Mouse (Mus musculus) cerebellum, adult 2 months (tissue): ENCODE results near the gene Cdc42ep4. TPM values are rescaled to one million over a fixed set of nuclear protein-coding genes. Genes with fewer than 3 reads are reported as not detected.

Experiments used
- DNase-seq, 2 experiments: peaks; one replicate each; pipeline ENCODE4 v3.0.0; 2021
- H3K27ac ChIP-seq: fragments of 200-500 bp; 2 replicates; pipeline ENCODE4 v1.5.1; 2012; ENCODE audit warnings: low read length, control low read depth, inconsistent platforms; ENCODE audit not compliant: insufficient read depth
- H3K27me3 ChIP-seq: fragments of 200-500 bp; 2 replicates; pipeline ENCODE4 v1.6.1; 2012; ENCODE audit warnings: inconsistent platforms, mild to moderate bottlenecking, low read length, moderate library complexity; ENCODE audit not compliant: control insufficient read depth, insufficient read depth
- H3K4me1 ChIP-seq: fragments of 200-500 bp; 2 replicates; pipeline ENCODE4 v1.6.1; 2011; ENCODE audit warnings: low read length; ENCODE audit not compliant: control insufficient read depth, insufficient read depth
- H3K4me3 ChIP-seq: fragments of 200-500 bp; replicated peaks from 2 replicates; pipeline ENCODE3; 2011; ENCODE audit warnings: mild to moderate bottlenecking, low read depth, low read length, control low read depth; ENCODE audit not compliant: insufficient read depth
- CTCF ChIP-seq: fragments of 200-500 bp; IDR thresholded peaks from 2 replicates; pipeline ENCODE4 v1.5.1; 2011; ENCODE audit warnings: low read depth, mild to moderate bottlenecking, control low read depth, low read length, moderate library complexity, borderline replicate concordance; ENCODE audit not compliant: insufficient read depth
- POLR2A ChIP-seq: fragments of 200-500 bp; IDR thresholded peaks from 2 replicates; pipeline ENCODE4 v1.6.1; 2011; ENCODE audit warnings: low read length, control low read depth, borderline replicate concordance; ENCODE audit not compliant: insufficient read depth
- WGBS: fragments of 180-500 bp; shearing (Covaris S2); methylation state at CpG from one replicate; pipeline ENCODE4 v1.1.7; 2018; 5-methylcytosine and 5-hydroxymethylcytosine counted together
- polyA plus RNA-seq: library from polyadenylated mRNA; depleted of rRNA; stranded (reverse); fragments of >200 nt; gene quantifications from 2 replicates; pipeline ENCODE4 v1.2.3, GENCODE M21; 2012

Gene Cdc42ep4
- polyA plus RNA-seq, 1 experiment = 73.8 TPM

GRCm38 (mm10) chr11:113750571-113751483 is 854 bp downstream of the Cdc42ep4 start:
- Histone ChIP-seq H3K27ac (peak overlapping the region; percentile 2; the same call in 1 of the 2 replicates), H3K4me3 (peak overlapping the region; percentile 51), H3K4me1 (no peaks in the 10 kb centered on the region), H3K27me3 (no peaks in the 10 kb centered on the region)
- 2% methylated on average over 67 of the region's 67 CpGs for WGBS
- DNase-seq = peak; percentile 30 to 42
- 0 out of 2 replicates have a peak, but pooled peaks have one; percentile 13 for TF ChIP-seq CTCF
- no peak for TF ChIP-seq POLR2A

- WGBS = 35% methylated on average over 9 of the region's 9 CpGs
- Histone ChIP-seq H3K27ac (peak overlapping the region; percentile 16; the same call in 1 of the 2 replicates), H3K4me3 (peak overlapping the region; percentile 30), H3K4me1 (no peaks in the 10 kb centered on the region), H3K27me3 (no peaks in the 10 kb centered on the region)
- no peak for TF ChIP-seq POLR2A
- no peak for TF ChIP-seq CTCF
- DNase-seq = no peak
Measured at GRCm38 (mm10) chr11:113749749-113750351, 1.8 kb downstream of the Cdc42ep4 start.

DNA sequence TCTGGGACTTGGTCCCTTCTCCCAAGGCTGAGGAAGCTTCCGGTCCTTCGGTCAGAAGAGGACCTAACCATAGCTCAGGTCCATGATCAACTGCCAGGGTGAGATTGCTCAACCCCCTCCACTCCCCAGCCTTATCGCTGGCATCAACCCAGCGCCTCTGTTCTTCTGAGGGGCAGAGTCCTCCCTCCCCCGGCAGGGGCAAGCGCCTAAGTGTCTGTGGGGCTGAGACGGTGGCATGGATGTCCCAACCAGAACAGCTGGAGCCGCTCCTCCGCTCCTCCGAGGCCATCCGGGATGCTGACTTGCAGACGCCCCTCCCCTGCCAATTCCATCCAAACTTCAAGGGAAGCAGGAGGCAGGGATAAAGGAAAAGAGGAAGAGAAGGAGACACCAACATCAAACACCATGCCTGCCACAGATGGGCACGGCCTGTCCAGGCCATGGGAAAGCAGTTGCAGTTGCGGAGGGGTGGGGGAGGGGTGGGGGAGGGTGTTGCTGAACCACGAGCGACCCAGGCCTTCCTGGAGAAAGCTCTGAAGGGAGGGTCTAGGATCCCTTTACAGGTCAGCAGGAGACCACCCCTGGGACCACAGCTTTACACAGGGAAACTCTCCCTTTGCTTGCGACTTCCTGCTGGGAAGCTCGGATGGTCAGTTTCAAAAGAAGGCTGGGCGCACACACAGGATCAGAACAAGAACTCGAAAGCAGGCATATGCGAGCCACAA is 2.7 kb downstream of the Cdc42ep4 start:
- Histone ChIP-seq H3K4me1 (no peaks in the 10 kb centered on the region), H3K4me3 (no peak overlapping the region), H3K27me3 (no peaks in the 10 kb centered on the region), H3K27ac (no peak overlapping the region)
- 47% methylated on average over 21 of the region's 21 CpGs for WGBS
- TF ChIP-seq CTCF (no peak), POLR2A (no peak)
- DNase-seq = no peak

GRCm38 (mm10) chr11:113747725-113748380 is 3.8 kb downstream of the Cdc42ep4 start:
- WGBS = 88% methylated on average over 11 of the region's 11 CpGs
- Histone ChIP-seq H3K4me3 (no peak overlapping the region), H3K27me3 (no peaks in the 10 kb centered on the region), H3K27ac (no peak overlapping the region), H3K4me1 (no peaks in the 10 kb centered on the region)
- no peak for TF ChIP-seq POLR2A
- no peak for TF ChIP-seq CTCF
- DNase-seq = no peak

- H3K4me3 ChIP-seq = no peak overlapping the region
- H3K27ac ChIP-seq = no peak overlapping the region
- TF ChIP-seq POLR2A (no peak), CTCF (no peak)
- WGBS = 89% methylated on average over 16 of the region's 16 CpGs
- no peaks in the 10 kb centered on the region for H3K4me1 ChIP-seq
- DNase-seq = no peak
- no peaks in the 10 kb centered on the region for H3K27me3 ChIP-seq
Measured at GRCm38 (mm10) chr11:113747056-113747455, 4.6 kb downstream of the Cdc42ep4 start.

GRCm38 (mm10) chr11:113745961-113746360 is 5.7 kb downstream of the Cdc42ep4 start:
- TF ChIP-seq POLR2A = no peak
- TF ChIP-seq CTCF = no peak
- no peak overlapping the region for H3K27ac ChIP-seq
- 78% methylated on average over 4 of the region's 4 CpGs for WGBS
- H3K27me3 ChIP-seq = no peaks in the 10 kb centered on the region
- no peak overlapping the region for H3K4me3 ChIP-seq
- DNase-seq = no peak
- no peaks in the 10 kb centered on the region for H3K4me1 ChIP-seq

- DNase-seq = no peak
- Histone ChIP-seq H3K4me3 (no peak overlapping the region), H3K27ac (no peak overlapping the region), H3K4me1 (no peaks in the 10 kb centered on the region), H3K27me3 (no peaks in the 10 kb centered on the region)
- 100% methylated on average over 1 of the region's 1 CpGs for WGBS
- TF ChIP-seq POLR2A (no peak), CTCF (no peak)
Measured at GRCm38 (mm10) chr11:113742998-113743397, 8.7 kb downstream of the Cdc42ep4 start.
